In genomic region chr7:141468522-141469211, GRCm38 (mm10) we compare ENCODE assay signal across 8 mouse cellular contexts. TPM values are rescaled to one million over a fixed set of nuclear protein-coding genes. Genes with fewer than 3 reads are reported as not detected.
A peak's percentile ranks its signal among the peaks of the same experiment; 100 is the strongest.
DNase-seq lines count a peak whose midpoint lies in the region; ATAC-seq and TF ChIP-seq lines count a peak whose summit lies in the region.

No protein-coding gene starts in this region.

- 27% methylated on average over 8 of the region's 8 CpGs for whole genome bisulfite sequencing in embryonic facial prominence, embryonic 10.5 days
- WGBS in heart, embryonic 12.5 days = 1% methylated on average over 8 of the region's 8 CpGs
- 11% methylated on average over 8 of the region's 8 CpGs for WGBS in kidney, embryonic 15.5 days
- 3% methylated on average over 8 of the region's 8 CpGs for WGBS in lung, postnatal 0 days

- H3K4me3 ChIP-seq in embryonic facial prominence, embryonic 10.5 days = peak overlapping the region; percentile 76
- peak overlapping the region; percentile 73 for H3K4me3 ChIP-seq in heart, embryonic 12.5 days
- peak overlapping the region; percentile 85 for H3K4me3 ChIP-seq in kidney, embryonic 15.5 days (replicated peaks)
- H3K4me3 ChIP-seq in lung, postnatal 0 days (ENCODE audit: low read depth, low read length) = peak overlapping the region; percentile 74

- peak; percentile 56 to 69 for DNase-seq in cerebellum, adult 18-20 months
- DNase-seq in cerebellum, adult 9-10 months = no peak
- peak; percentile 73 for DNase-seq in embryonic facial prominence, embryonic 10.5 days (ENCODE audit: low spot score)
- DNase-seq in lung, postnatal 0 days (ENCODE audit: low spot score) = peak; percentile 93
- DNase-seq in retina, embryonic 14.5 days (ENCODE audit: low spot score) = peak; percentile 82

- H3K27ac ChIP-seq in embryonic facial prominence, embryonic 10.5 days (replicated peaks) = peak overlapping the region; percentile 92
- H3K27ac ChIP-seq in heart, embryonic 12.5 days (ENCODE audit: poor library complexity, severe bottlenecking) = peak overlapping the region; percentile 99
- peak overlapping the region; percentile 92 for H3K27ac ChIP-seq in kidney, embryonic 15.5 days
- peak overlapping the region; percentile 95 for H3K27ac ChIP-seq in lung, postnatal 0 days (ENCODE audit: low read length)

- peak overlapping the region; percentile 87 for H3K9ac ChIP-seq in heart, embryonic 12.5 days
- peak overlapping the region; percentile 82 for H3K9ac ChIP-seq in kidney, embryonic 15.5 days
- H3K9ac ChIP-seq in lung, postnatal 0 days (replicated peaks; ENCODE audit: low read depth) = peak overlapping the region; percentile 83; the same call in 1 of the 2 replicates

- H3K36me3 ChIP-seq in embryonic facial prominence, embryonic 10.5 days (replicated peaks) = peaks cover 40% of the 10 kb centered on the region
- H3K36me3 ChIP-seq in heart, embryonic 12.5 days = peaks cover 36% of the 10 kb centered on the region
- peaks cover 35% of the 10 kb centered on the region for H3K36me3 ChIP-seq in kidney, embryonic 15.5 days
- peaks cover 15% of the 10 kb centered on the region for H3K36me3 ChIP-seq in lung, postnatal 0 days (ENCODE audit: insufficient read depth, low read length)

- peaks cover 34% of the 10 kb centered on the region for H3K27me3 ChIP-seq in embryonic facial prominence, embryonic 10.5 days (replicated peaks; ENCODE audit: low read depth, poor library complexity, severe bottlenecking)
- H3K27me3 ChIP-seq in heart, embryonic 12.5 days (replicated peaks) = peaks cover 25% of the 10 kb centered on the region
- H3K27me3 ChIP-seq in kidney, embryonic 15.5 days = peaks cover 25% of the 10 kb centered on the region
- no peaks in the 10 kb centered on the region; the same call in 1 of the 2 replicates for H3K27me3 ChIP-seq in lung, postnatal 0 days (replicated peaks; ENCODE audit: insufficient read depth, low read length)

- peak overlapping the region; percentile 93 for H3K4me2 ChIP-seq in heart, embryonic 12.5 days
- H3K4me2 ChIP-seq in kidney, embryonic 15.5 days = peak overlapping the region; percentile 81
- peak overlapping the region; percentile 65 for H3K4me2 ChIP-seq in lung, postnatal 0 days (replicated peaks; ENCODE audit: low read depth, low read length)

- peak; percentile 60 for ATAC-seq in activated CD4-positive, CD25-positive, alpha-beta regulatory T cell, adult 4 months
- peak; percentile 77 for ATAC-seq in heart, embryonic 12.5 days (ENCODE audit: insufficient number of reproducible peaks, low FRiP score)
- ATAC-seq in kidney, embryonic 15.5 days (replicated peaks; ENCODE audit: low FRiP score) = peak; percentile 78
- ATAC-seq in lung, postnatal 0 days = peak; percentile 75

- H3K4me1 ChIP-seq in embryonic facial prominence, embryonic 10.5 days = peaks cover 67% of the 10 kb centered on the region
- H3K4me1 ChIP-seq in heart, embryonic 12.5 days (replicated peaks) = peaks cover 64% of the 10 kb centered on the region
- H3K4me1 ChIP-seq in kidney, embryonic 15.5 days = peaks cover 75% of the 10 kb centered on the region
- peaks cover 39% of the 10 kb centered on the region; the same call in 1 of the 2 replicates for H3K4me1 ChIP-seq in lung, postnatal 0 days (ENCODE audit: insufficient read depth, low read depth, low read length)

- TF ChIP-seq CTCF in lung, postnatal 0 days (IDR thresholded peaks at IDR 0.05) = peak; percentile 68

- H3K9me3 ChIP-seq in embryonic facial prominence, embryonic 10.5 days = no peaks in the 10 kb centered on the region
- H3K9me3 ChIP-seq in heart, embryonic 12.5 days (replicated peaks) = no peaks in the 10 kb centered on the region
- H3K9me3 ChIP-seq in kidney, embryonic 15.5 days (replicated peaks) = no peaks in the 10 kb centered on the region
- H3K9me3 ChIP-seq in lung, postnatal 0 days (ENCODE audit: low read length) = no peaks in the 10 kb centered on the region

- peak; percentile 26; the same call in 1 of the 2 replicates for TF ChIP-seq EP300 in lung, postnatal 0 days (IDR thresholded peaks at IDR 0.05)

RNA-seq across cellular contexts. Expression of gene Cd151, which starts 1.5 kb away (rescaled TPM):
- polyA plus RNA-seq in activated CD4-positive, CD25-positive, alpha-beta regulatory T cell, adult 4 months (2017; shearing (Covaris generic)) = 1 to 10 TPM; 8.3 to 8.7 TPM
- polyA plus RNA-seq in embryonic facial prominence, embryonic 10.5 days (2016; fragmentation: Nextera tagmentation; extraction: Ambion mirVana) = 20.6 and 22.4 TPM in 2 replicates
- 27.4 and 30.6 TPM in 2 replicates for polyA plus RNA-seq in heart, embryonic 12.5 days (2016; fragmentation: Nextera tagmentation; extraction: Ambion mirVana)
- polyA plus RNA-seq in kidney, embryonic 15.5 days (2015; fragmentation: Nextera tagmentation; extraction: Ambion mirVana) = 30.9 and 34.8 TPM in 2 replicates
- polyA plus RNA-seq in lung, postnatal 0 days (2015; fragmentation: Nextera tagmentation; extraction: Ambion mirVana) = 45.1 and 49.6 TPM in 2 replicates

RNA-seq across cellular contexts. Expression of gene Polr2l, which starts 6.3 kb away (rescaled TPM):
- 10 to 100 TPM; 22.3 to 22.6 TPM for polyA plus RNA-seq in activated CD4-positive, CD25-positive, alpha-beta regulatory T cell, adult 4 months (2017; shearing (Covaris generic))
- 84.0 and 86.0 TPM in 2 replicates for polyA plus RNA-seq in embryonic facial prominence, embryonic 10.5 days (2016; fragmentation: Nextera tagmentation; extraction: Ambion mirVana)
- polyA plus RNA-seq in heart, embryonic 12.5 days (2016; fragmentation: Nextera tagmentation; extraction: Ambion mirVana) = 60.7 and 64.7 TPM in 2 replicates
- 78.7 and 81.5 TPM in 2 replicates for polyA plus RNA-seq in kidney, embryonic 15.5 days (2015; fragmentation: Nextera tagmentation; extraction: Ambion mirVana)
- 48.0 and 50.5 TPM in 2 replicates for polyA plus RNA-seq in lung, postnatal 0 days (2015; fragmentation: Nextera tagmentation; extraction: Ambion mirVana)

RNA-seq across cellular contexts. Expression of gene Tspan4, which starts 6.4 kb away (rescaled TPM):
- polyA plus RNA-seq in activated CD4-positive, CD25-positive, alpha-beta regulatory T cell, adult 4 months (2017; shearing (Covaris generic)) = 1 to 10 TPM; 1.5 to 2.7 TPM
- polyA plus RNA-seq in embryonic facial prominence, embryonic 10.5 days (2016; fragmentation: Nextera tagmentation; extraction: Ambion mirVana) = 32.6 and 34.2 TPM in 2 replicates
- polyA plus RNA-seq in heart, embryonic 12.5 days (2016; fragmentation: Nextera tagmentation; extraction: Ambion mirVana) = 57.5 and 57.6 TPM in 2 replicates
- 91.6 and 93.4 TPM in 2 replicates for polyA plus RNA-seq in kidney, embryonic 15.5 days (2015; fragmentation: Nextera tagmentation; extraction: Ambion mirVana)
- polyA plus RNA-seq in lung, postnatal 0 days (2015; fragmentation: Nextera tagmentation; extraction: Ambion mirVana) = 100 and 107 TPM in 2 replicates

RNA-seq across cellular contexts. Expression of gene Cracr2b, which starts 7.8 kb away (rescaled TPM):
- not detected for polyA plus RNA-seq in activated CD4-positive, CD25-positive, alpha-beta regulatory T cell, adult 4 months (2017; shearing (Covaris generic))
- polyA plus RNA-seq in embryonic facial prominence, embryonic 10.5 days (2016; fragmentation: Nextera tagmentation; extraction: Ambion mirVana) = 6.6 and 8.3 TPM in 2 replicates
- 16.6 and 17.5 TPM in 2 replicates for polyA plus RNA-seq in heart, embryonic 12.5 days (2016; fragmentation: Nextera tagmentation; extraction: Ambion mirVana)
- polyA plus RNA-seq in kidney, embryonic 15.5 days (2015; fragmentation: Nextera tagmentation; extraction: Ambion mirVana) = 19.3 and 22.0 TPM in 2 replicates
- 74.9 and 82.0 TPM in 2 replicates for polyA plus RNA-seq in lung, postnatal 0 days (2015; fragmentation: Nextera tagmentation; extraction: Ambion mirVana)

RNA-seq across cellular contexts. Expression of gene Pnpla2, which starts 13.7 kb away (rescaled TPM):
- 10 to 100 TPM; 58.2 to 70.2 TPM for polyA plus RNA-seq in activated CD4-positive, CD25-positive, alpha-beta regulatory T cell, adult 4 months (2017; shearing (Covaris generic))
- polyA plus RNA-seq in embryonic facial prominence, embryonic 10.5 days (2016; fragmentation: Nextera tagmentation; extraction: Ambion mirVana) = 13.2 and 14.3 TPM in 2 replicates
- polyA plus RNA-seq in heart, embryonic 12.5 days (2016; fragmentation: Nextera tagmentation; extraction: Ambion mirVana) = 42.3 and 43.3 TPM in 2 replicates
- polyA plus RNA-seq in kidney, embryonic 15.5 days (2015; fragmentation: Nextera tagmentation; extraction: Ambion mirVana) = 36.3 and 41.7 TPM in 2 replicates
- polyA plus RNA-seq in lung, postnatal 0 days (2015; fragmentation: Nextera tagmentation; extraction: Ambion mirVana) = 96.0 and 116 TPM in 2 replicates
